Mouse (Mus musculus): ENCODE data around the gene Gm38100.

Gm38100 gene

GRCm38 (mm10) chr1:175967004-175967745 is 47.0 kb downstream of the Gm38100 start:
- DNase-seq (ENCODE audit: low spot score in 2 of 2) = no peak

- no peak for DNase-seq (ENCODE audit: low spot score in 2 of 2)
Observed at GRCm38 (mm10) chr1:175970710-175971109, 50.6 kb downstream of the Gm38100 start.

All from spleen, postnatal 4 days (tissue).